Comparison of ENCODE assay signal across 10 mouse cellular contexts in the genomic region with DNA sequence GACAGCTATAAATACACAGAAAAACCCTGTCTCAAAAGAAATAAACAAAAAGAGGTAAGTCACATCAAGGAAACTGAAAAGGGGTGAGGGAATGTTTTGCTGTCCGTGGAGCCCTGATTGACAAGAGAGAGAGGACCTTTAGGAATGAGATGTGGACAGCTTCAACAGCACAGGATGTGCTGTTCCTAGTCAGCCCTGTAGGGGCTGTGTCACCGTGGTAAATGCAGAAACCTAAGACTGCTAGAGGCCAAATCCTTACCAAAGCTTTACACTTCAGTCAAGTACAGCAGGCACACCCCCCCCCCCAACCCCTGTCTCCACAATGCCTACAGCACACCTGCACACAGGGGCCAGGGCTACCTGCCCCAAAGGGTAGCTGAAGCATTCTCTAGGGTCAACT. TPM values are rescaled to one million over a fixed set of nuclear protein-coding genes. Genes with fewer than 3 reads are reported as not detected.
DNase-seq lines count a peak whose midpoint lies in the region; ATAC-seq and TF ChIP-seq lines count a peak whose summit lies in the region.
"Had no signal": no experiment of that assay in that cellular context is flagged by ENCODE, and none has a peak within 500 bp of the region (broad histone marks: within the 10 kb centered on the region; RNA-seq: fewer than 3 reads in every experiment).

No protein-coding gene starts in this region.

- peaks cover 0 to 8% of the 10 kb centered on the region in 2 experiments; a peak in 2 of 4 replicates for H3K4me1 ChIP-seq in liver, embryonic 14.5 days (replicated peaks; ENCODE audit: control insufficient read depth in 2 of 2, insufficient read depth in 2 of 2, low read length in 1 of 2)
- no peaks in the 10 kb centered on the region for H3K4me1 ChIP-seq in hindbrain, embryonic 14.5 days (replicated peaks; ENCODE audit: control insufficient read depth, insufficient read depth, low read length)

- ATAC-seq in liver, embryonic 14.5 days (ENCODE audit: insufficient read depth) = peak; percentile 22; the same call in 1 of the 2 replicates
- no peak for ATAC-seq in hindbrain, embryonic 14.5 days (ENCODE audit: low FRiP score)

- H3K27me3 ChIP-seq in liver, embryonic 14.5 days (ENCODE audit: control insufficient read depth, insufficient read depth, low read length) = no peaks in the 10 kb centered on the region
- no peaks in the 10 kb centered on the region for H3K27me3 ChIP-seq in hindbrain, embryonic 14.5 days (ENCODE audit: control insufficient read depth, insufficient read depth, low read length)

- no peaks in the 10 kb centered on the region for H3K9me3 ChIP-seq in liver, embryonic 14.5 days (ENCODE audit: control insufficient read depth, low read length)
- no peaks in the 10 kb centered on the region for H3K9me3 ChIP-seq in hindbrain, embryonic 14.5 days (ENCODE audit: control insufficient read depth, low read length)

- H3K27ac ChIP-seq in layer of hippocampus, adult 2 months = peak overlapping the region; percentile 18; the same call in 1 of the 2 replicates
- H3K27ac ChIP-seq in liver, embryonic 14.5 days = peak overlapping the region; percentile 8; the same call in 1 of the 2 replicates
- no peak overlapping the region for H3K27ac ChIP-seq in hindbrain, embryonic 14.5 days

- H3K4me3 ChIP-seq in layer of hippocampus, adult 2 months = no peak overlapping the region
- H3K4me3 ChIP-seq in liver, embryonic 14.5 days (ENCODE audit: insufficient read depth in 1 of 2, low read depth in 2 of 2, low read length in 2 of 2) = no peak overlapping the region
- no peak overlapping the region for H3K4me3 ChIP-seq in hindbrain, embryonic 14.5 days (replicated peaks; ENCODE audit: low read length)

- DNase-seq in layer of hippocampus, adult 2 months (ENCODE audit: low spot score in 2 of 2) = no peak
- DNase-seq in layer of hippocampus, adult 11-12 months (ENCODE audit: low spot score) = no peak
- peak; percentile 55 for DNase-seq in CD4-positive, CD25-positive, alpha-beta regulatory T cell, adult 2 months (ENCODE audit: low read depth, low spot score)
- peak; percentile 16 for DNase-seq in T-cell, adult 2 months (ENCODE audit: low spot score)
- no peak for DNase-seq in liver, embryonic 14.5 days (ENCODE audit: low read depth in 3 of 3, low spot score in 3 of 3)
- DNase-seq in hindbrain, embryonic 14.5 days (ENCODE audit: low spot score) = no peak
- DNase-seq in right cerebral cortex, postnatal 14 days = no peak
- DNase-seq in testis, postnatal 14 days (ENCODE audit: low spot score) = no peak
- DNase-seq: kidney, postnatal 10 days; lung, postnatal 14 days had no signal

- H3K4me2 ChIP-seq in liver, embryonic 14.5 days (ENCODE audit: low read depth) = no peak overlapping the region
- no peak overlapping the region for H3K4me2 ChIP-seq in hindbrain, embryonic 14.5 days (replicated peaks)

- TF ChIP-seq EP300 in liver, embryonic 14.5 days (IDR thresholded peaks at IDR 0.05; ENCODE audit: low read depth) = no peak

- peaks cover 38% of the 10 kb centered on the region for H3K36me3 ChIP-seq in liver, embryonic 14.5 days (replicated peaks; ENCODE audit: control insufficient read depth, insufficient read depth, low read depth)
- peaks cover 61% of the 10 kb centered on the region for H3K36me3 ChIP-seq in hindbrain, embryonic 14.5 days (replicated peaks; ENCODE audit: control insufficient read depth, insufficient read depth)

- peak; percentile 68 for TF ChIP-seq CTCF in layer of hippocampus, adult 2 months (conservative IDR thresholded peaks at IDR 0.05)
- TF ChIP-seq CTCF in liver, embryonic 14.5 days (IDR thresholded peaks at IDR 0.05; ENCODE audit: low read depth) = peak; percentile 42

- H3K9ac ChIP-seq in liver, embryonic 14.5 days (replicated peaks) = no peak overlapping the region
- no peak overlapping the region for H3K9ac ChIP-seq in hindbrain, embryonic 14.5 days

- WGBS in liver, embryonic 14.5 days (ENCODE audit: insufficient replicate concordance) = 24% methylated on average over 2 of the region's 2 CpGs
- WGBS in hindbrain, embryonic 14.5 days = 29% methylated on average over 2 of the region's 2 CpGs

RNA-seq across cellular contexts. Expression of gene Tomm20, which starts 13.9 kb away (rescaled TPM):
- 100 to 1,000 TPM; 209 to 214 TPM for total RNA-seq in layer of hippocampus, adult 2 months (2021)
- 18.2 and 44.0 TPM in 2 replicates for polyA plus RNA-seq in liver, embryonic 14.5 days (2012; rRNA removed)
- polyA plus RNA-seq in liver, embryonic 14.5 days (2014; fragmentation: Nextera tagmentation; extraction: Ambion mirVana) = 137 and 143 TPM in 2 replicates
- polyA plus RNA-seq in hindbrain, embryonic 14.5 days (2014; fragmentation: Nextera tagmentation; extraction: Ambion mirVana) = 208 and 216 TPM in 2 replicates

RNA-seq across cellular contexts. Expression of gene Rbm34, which starts 39.2 kb away (rescaled TPM):
- 10 to 100 TPM; 12.1 to 12.9 TPM for total RNA-seq in layer of hippocampus, adult 2 months (2021)
- polyA plus RNA-seq in liver, embryonic 14.5 days (2012; rRNA removed) = 2.1 and 5.2 TPM in 2 replicates
- 9.6 and 11.2 TPM in 2 replicates for polyA plus RNA-seq in liver, embryonic 14.5 days (2014; fragmentation: Nextera tagmentation; extraction: Ambion mirVana)
- polyA plus RNA-seq in hindbrain, embryonic 14.5 days (2014; fragmentation: Nextera tagmentation; extraction: Ambion mirVana) = 23.2 and 24.3 TPM in 2 replicates

Comparison
In these comparisons a context has a peak if more than half of its experiments do, and no peak if none do; other contexts are left out.
1. DNase-seq: peak in CD4-positive, CD25-positive, alpha-beta regulatory T cell, adult 2 months (single experiment) and T-cell, adult 2 months (single experiment); none in layer of hippocampus, adult 2 months (0 of 2), layer of hippocampus, adult 11-12 months (single experiment), liver, embryonic 14.5 days (0 of 3), hindbrain, embryonic 14.5 days (single experiment), right cerebral cortex, postnatal 14 days (single experiment) and testis, postnatal 14 days (single experiment).